Mouse (Mus musculus): ENCODE measurements at regions not wholly inside any gene's neighbourhood (a gene's known extent, or its start where the extent isn't known, plus 50 kb on each side); places are given as distances from the start of the nearest gene placed in this dataset.
A peak's percentile ranks its signal among the peaks of the same experiment; 100 is the strongest.

DNA sequence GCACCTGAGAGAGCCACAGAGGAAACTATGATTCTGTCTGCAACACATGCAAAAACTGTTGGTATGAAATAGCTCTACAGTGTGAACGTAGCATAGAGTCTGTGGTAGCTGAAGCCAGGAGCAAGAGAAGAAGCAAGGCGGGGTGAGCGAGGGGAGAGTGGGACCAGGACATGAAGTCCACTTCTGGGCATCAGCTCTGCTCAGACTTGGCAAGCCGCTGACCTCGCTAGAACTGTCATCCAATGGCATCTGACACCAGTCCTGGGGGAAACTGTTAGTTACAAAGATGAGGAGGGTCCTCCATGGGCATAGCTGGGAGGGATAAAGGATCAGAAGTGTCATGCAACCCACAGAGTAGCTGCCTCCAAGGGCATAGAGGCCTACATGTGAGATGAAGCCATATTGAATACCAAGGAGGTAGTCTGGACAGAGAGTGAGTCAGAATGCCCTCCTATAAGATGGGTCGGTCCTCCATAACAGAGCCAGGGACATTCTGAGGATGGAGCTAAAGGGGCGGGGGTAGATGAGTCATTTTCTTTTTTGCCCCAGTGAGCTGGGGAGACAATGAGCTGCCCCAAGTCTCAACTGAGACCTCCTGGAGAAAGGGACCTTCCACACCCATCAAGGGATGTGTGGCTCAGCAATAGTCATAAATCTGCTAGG lies 102.0 kb downstream of the 1810010D01Rik start:
- DNase-seq (ENCODE audit: low spot score): no peak

DNA sequence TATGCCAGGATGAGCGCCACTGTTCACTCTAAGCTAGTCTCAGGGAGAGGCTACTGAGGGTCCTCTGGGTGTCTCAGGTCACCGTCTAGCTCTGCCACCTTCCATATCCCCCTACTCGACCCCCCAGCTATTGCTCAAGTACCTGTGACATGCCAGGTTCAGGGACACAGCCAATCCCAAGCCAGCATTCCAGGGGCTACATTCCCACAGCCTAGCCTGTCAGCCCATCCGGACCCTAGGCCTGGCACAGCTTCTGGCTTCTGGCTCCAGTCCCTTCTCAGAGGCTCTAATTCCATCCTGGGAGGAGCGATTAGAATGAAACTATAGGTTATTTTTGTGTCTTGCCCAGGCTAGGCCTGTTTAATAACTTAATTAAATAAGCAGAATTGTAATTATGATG lies 105.2 kb downstream of the 1810010D01Rik start:
- no peak for DNase-seq (ENCODE audit: low spot score)

DNA sequence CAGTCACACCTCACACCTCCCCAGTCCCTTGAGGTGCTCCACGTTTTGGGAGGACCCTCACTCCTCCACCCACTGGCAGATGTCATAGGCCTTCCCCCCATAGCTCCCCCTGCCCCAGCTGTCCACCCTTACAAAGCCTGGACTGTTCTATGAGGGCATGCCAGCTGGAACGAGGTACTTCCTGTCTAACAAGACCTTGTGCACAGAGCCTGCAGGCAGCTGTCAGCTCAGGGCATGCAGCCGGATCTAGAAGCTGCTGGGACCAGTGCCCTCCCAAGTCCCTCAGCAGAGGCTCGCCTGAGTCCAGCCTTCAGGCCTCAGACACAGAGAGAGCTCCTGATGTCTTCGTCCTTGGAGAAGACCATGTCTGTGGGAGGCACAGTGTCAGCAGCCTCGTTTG lies 105.7 kb downstream of the 1810010D01Rik start:
- DNase-seq (ENCODE audit: low spot score): no peak

DNA sequence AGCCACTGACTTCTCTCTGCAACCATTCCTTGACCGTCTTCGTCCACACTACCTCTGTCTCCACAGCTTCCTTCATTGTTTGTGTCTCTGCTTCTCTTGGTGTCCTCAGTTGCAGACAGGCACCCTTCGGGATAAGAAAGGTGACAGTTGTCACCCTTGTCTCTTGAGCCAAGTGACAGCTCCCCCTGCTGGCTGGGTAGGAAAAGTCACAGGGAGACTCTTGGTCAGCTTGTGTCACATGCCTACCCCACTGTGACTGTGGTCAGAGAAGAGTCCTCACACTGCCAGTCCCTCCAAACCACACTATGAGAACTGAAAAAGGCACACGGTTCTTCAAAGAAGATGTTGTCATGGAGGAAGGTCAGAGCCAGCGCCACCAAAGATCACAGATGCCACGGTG lies 109.6 kb downstream of the 1810010D01Rik start:
- DNase-seq (ENCODE audit: low spot score): no peak

DNA sequence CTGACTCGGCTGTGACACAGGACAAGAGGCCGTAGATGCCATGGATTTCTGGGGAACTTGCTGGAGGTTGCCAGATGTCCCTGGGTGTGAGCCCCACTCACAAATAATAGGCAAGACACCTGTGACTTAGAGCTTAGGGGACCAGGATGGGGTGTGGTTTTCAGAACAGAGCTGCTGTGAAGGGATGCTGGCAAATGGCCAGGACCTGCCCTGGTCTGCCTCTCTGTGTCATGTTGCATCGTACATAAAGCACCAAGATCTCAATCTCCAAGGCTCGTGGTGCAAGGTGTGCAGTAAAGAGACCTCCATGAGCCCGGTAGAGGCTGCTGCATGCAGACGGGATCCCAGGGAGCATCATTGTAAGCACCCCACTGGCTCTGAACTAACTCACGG lies 113.8 kb downstream of the 1810010D01Rik start:
- no peak for DNase-seq (ENCODE audit: low spot score)

DNA sequence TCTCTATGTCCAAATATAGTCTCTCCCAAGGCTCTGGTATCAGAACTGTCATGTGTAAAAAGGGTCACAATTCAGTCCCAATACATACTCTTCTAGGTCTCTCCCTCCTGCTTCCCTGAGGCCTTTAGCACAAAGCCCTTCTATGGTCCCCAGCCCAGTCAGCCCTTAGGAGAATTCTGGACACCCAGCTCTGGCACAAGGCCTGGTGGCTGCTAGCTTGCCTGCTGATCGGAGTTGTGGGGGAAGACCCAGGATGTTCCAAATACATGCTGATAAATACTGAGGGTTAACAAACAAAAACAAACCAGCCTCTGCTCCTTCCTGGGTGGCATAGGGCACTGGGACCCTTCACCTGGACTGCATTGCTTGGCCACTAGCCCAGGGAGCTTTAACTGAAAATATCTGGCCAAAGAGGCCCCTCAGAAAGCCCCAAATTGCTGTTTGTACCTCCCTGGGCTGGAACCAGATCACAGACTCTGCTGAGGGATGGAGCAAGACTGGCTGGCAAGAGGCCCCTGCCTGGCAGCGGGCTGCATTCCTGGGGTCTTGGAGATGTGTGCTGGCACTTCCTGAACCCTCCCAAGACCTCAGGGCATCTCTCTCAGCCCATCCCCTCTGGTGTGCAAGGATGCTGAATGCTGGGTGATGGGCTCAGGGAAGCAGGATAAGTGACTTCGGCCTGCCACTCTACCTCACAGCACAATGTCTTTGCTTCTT lies 114.3 kb downstream of the 1810010D01Rik start:
- no peak for DNase-seq (ENCODE audit: low spot score)

DNA sequence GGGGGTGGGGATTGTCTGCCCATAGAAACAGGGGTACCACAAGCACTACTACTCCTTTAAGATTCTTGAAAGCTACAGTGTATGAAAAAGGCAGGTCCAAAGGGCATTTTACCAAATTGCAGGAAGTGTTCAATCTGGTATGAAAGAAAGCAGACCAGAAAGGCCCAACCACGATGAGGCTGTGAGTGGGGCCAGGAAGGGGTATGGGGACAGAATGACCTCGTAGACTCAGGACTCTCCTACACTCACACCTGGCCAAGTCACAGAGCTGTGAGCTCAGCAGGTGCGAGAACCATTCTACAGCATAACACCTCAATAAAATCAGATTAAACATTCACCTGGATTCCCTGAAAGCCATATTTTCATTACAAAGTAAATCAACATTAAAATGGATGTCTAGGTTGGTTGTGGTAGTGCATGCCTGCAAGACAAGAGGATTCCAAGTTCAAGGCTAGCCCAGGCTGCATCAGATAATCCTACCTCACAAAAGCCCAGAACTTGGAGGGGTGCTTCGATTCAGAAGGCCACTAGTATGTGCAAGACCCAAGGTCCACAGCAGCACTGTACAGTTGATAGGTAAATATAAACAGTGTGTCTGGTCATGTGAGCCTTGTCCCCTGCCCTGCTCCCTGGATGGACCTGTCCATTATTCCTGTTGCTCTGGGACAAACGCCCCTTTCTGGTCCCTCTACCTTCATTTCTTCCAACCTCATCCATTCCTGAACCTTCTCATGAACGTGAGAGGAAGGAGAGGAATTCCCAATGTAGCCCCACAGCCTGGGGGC lies 115.3 kb downstream of the 1810010D01Rik start:
- DNase-seq (ENCODE audit: low spot score): no peak

DNA sequence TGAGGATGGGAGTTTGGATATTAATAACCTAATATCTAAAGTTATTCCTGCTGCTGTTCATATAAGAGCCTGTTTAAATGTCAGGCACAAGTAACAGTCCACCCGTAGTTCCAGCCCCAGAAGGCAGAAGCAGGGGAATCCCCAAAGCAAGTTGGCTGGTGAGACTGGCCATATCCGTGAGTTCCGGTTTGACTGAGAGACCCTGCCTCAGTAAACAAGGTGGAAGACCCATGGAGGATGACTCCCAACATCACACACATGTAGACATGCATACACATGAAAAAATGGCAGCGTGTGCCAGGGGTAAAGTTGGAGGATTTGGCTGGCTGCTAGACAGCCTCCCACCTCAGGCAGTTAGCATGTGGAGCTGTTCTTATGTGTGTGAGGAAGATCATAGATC lies 117.1 kb downstream of the 1810010D01Rik start:
- DNase-seq (ENCODE audit: low spot score): no peak

DNA sequence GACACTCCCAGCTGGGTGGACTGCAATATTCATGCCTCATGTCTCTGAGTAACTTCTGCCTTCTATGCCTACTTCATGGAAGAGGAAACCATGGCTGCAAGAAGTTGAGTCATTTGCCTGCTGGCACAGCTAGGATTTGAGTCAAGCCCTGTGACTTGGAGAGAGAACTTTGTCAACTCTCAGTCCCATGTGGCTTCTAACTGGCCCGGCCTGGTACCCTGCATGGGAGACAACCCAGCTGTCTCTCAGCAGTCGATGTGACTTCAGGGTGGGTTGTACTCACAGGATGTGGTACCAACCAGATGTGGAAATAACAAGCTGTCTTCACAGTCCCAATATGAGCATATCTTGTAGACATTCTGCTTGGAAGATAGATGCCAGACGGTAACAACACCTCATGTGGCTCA lies 118.6 kb downstream of the 1810010D01Rik start:
- DNase-seq (ENCODE audit: low spot score): peak; percentile 12

DNA sequence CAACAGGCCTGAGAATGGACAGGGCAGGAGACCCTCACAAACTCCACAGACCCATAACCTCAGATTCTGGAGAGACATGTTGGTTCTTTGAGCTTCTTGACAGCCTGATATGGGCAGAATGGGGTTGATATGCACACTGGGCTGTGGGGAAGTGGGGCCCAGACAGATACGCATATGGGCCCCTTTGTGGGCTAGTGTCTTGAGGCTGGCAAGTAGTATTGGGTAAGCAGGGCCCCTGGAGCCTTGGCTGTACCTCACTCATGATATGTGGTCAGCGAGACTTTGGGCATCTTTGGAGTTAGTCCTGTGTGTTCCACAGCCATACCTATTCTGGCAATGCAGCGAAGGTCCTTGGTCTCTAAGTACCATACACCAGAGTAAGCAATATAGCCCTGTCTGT lies 119.3 kb downstream of the 1810010D01Rik start:
- no peak for DNase-seq (ENCODE audit: low spot score)

DNA sequence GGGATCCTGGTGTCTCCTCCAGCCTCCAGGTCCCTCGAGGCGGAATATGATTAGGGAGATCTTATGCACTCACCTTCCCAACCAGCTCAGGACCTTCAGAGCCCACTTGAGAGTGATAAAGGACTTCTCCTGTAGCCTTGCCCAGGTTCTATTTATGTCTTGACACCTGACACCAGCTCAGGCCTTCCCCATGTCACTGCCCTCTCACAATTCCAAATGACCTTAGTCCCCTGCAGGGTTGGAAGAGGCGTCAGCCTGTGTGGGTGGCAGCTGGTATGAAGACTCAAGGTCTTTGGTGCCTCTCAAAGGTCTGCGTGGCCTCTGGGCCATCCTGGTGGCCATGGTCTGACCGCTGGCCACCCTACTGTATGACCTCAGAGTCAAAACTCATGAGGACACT lies 120.1 kb downstream of the 1810010D01Rik start:
- DNase-seq (ENCODE audit: low spot score): no peak

DNA sequence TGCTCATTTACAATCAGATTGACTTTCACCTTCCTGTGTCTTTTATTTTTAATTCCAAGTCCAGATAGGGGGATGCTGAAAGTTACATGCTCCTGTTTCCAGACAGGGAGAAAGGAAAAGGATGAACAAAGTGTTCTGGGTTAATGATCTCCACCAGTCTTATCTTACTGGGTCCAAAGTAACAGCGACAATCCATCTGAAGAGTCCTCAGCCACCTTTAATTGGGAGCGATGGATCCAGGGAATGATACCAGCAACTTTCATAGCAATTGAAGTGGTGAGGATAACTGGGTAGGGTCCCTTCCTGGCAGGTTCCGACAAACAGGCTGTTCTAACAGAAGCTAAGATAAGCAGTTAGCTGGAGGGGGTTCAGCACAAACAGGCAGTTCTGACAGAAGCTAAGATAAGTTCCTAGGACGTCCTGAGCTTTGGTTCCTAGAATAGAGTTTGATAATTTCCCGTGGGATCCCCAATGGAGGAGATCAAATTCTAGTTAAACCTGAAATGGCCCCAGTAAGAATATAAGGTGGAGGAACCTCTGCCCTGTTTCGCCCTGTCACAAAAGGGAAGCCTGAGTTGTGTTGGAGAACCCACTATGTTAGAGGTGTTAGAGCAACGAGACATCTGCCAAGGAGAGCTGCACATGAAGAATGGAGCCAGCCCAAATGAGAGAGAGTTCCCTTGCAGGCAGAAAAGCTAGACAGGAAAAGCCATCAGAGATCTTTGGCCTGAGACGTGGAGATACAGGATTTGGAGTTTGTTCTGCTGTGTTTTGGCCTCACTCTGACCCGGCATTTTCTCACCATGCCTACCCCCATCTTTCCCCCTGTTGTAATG lies 124.8 kb downstream of the 1810010D01Rik start:
- no peak for DNase-seq (ENCODE audit: low spot score)

DNA sequence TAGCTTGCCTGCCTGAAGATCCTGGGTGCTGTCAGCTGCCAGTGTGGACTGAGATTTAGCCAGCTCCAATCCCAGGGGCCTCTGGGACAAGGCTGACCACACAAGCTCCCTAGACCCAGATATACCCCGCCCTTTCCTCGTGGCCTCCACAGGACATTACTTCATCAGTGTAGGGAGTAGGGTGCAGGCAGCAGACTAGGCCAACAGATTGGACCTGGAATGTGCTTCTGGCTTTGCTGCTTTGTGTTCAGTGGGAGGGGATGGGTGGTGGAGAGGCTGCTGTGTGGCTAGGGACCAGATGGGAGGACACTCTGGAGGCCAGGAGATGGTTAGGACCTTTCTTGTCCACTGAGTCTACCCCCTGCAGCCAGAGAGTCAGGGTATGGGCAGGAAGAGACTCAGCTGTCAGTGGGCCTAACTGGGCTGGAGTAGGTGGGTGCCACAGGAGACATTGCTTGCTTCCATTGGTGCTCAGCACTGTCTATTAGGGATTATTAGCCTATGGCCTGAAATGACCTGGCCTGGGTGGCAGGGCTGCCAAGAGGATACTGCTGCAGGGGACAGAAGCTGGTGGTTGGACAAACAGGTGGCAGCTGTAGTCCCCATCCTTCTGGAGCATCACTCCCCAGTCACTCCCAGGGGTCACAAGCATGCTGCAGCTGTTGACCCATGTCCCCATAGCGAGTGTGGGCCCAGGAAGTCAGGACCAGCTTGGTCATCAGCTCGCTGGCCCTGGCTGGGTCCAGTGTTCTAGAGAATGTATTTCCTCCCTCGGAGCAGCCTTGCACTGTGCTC lies 132.5 kb upstream of the Ccnd1 start:
- no peak for DNase-seq (ENCODE audit: low spot score)

DNA sequence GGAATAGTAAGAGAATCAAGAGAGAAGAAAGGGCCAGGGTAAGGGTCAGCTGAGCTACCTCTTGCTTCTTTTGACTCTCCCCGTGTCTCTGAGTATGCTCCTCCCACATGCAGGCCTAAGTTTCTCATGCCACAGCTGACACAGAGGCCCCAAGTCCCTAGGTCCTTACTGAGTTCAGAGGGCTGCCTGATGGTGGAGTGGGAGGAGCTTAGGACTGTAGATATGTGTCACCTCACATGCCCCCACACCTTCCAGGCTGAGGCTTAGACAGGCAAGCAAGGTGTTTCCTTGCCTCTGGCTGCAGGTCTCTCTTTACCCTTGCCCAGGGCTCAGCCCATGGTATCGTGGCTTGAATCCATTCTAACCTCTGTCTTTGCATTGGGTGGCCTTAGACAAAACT lies 131.8 kb upstream of the Ccnd1 start:
- no peak for DNase-seq (ENCODE audit: low spot score)

DNA sequence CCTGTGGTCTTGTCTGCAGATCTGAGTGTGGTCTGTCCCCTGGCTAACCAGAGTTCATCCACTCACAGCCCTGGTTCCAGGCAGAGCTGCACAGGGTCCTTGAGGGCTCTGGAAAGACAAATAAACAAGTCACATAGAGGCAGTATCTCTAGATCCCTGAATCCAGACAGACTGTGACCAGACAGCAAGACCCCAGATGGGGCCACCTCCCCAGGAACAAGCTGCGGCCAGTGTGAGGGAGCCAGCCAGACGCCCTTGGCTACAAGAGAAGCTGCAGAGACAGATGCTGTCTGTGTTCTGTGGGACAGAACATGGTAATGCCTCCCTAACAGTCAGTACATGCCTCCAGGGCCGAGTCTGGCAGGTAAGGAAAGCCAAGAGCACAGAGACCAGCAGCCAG lies 127.6 kb upstream of the Ccnd1 start:
- DNase-seq (ENCODE audit: low spot score): no peak

DNA sequence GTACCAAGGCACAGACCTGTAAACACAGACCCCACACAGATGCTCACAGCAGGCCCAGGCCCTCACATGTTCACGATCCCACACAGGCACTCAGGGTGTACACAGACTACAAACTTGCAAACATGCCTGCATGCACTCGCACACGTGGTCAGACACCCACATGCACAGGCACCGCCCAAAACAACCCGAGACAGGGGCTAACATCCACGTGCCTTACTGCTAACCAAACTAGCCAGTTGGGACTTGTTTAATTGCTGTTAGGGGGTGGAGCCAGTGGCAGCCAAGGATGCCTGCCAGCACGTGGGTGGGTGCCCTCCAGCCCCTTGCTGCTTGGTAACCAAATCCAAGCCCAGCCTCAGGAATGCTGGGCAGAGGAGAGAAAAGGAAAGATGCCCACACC lies 116.6 kb upstream of the Ccnd1 start:
- DNase-seq (ENCODE audit: low spot score): no peak

DNA sequence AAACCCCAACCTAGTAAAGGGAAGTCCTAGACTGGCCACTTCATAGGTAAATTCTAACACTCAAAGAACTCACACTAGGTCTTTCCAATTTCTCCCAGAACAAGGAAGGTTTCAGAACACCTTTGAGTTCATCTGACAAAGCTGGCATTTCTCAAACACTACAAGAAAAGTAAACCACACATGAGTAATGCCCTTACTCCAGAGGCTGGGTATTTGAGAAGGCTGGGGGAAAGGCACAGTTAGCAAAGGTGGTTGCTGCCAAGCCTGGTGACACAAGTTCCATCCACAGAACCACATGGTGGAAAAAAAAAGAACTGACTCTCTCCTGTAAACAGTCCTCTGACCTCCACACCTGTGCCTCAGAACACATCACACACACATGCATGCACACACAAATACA lies 111.9 kb upstream of the Ccnd1 start:
- no peak for DNase-seq (ENCODE audit: low spot score)

DNA sequence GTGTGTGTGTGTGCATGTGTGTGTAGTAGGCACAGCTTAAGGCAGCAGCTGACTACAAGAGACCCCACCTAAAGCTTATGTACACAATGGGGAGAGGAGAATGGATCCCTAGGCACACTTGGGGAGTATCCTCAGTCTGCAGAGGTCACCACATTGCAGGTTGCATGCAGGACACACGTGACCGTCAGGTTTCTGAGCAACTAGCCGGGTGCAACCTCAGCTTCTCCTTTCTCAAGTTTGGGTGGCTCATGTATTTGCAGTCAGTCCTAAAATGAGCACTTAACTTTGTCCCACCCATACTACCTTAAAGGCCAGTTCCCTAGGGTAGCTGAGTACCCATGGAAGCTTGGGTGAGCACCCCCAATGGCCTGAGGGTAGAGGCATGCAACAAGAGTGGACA lies 111.0 kb upstream of the Ccnd1 start:
- DNase-seq (ENCODE audit: low spot score): no peak

DNA sequence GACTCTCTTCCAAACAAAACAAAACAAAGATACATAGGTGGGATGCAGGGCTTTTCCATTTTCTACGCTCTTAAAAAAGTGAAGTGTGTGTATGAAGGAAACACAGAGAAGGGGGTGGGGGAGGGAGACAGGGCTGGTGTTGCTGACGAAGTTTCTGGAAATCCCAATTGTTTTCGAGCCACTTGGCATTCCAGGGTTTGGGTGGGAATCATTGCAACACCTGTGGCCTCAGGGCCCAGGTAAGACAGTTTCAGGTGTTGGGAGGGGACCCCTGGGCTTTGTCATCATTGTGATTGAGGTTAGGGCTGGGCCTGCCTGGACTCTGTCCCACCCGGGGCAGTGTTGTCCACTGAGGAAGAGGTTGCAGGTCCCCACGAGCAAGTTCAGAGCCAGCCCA lies 108.8 kb upstream of the Ccnd1 start:
- no peak for DNase-seq (ENCODE audit: low spot score)

DNA sequence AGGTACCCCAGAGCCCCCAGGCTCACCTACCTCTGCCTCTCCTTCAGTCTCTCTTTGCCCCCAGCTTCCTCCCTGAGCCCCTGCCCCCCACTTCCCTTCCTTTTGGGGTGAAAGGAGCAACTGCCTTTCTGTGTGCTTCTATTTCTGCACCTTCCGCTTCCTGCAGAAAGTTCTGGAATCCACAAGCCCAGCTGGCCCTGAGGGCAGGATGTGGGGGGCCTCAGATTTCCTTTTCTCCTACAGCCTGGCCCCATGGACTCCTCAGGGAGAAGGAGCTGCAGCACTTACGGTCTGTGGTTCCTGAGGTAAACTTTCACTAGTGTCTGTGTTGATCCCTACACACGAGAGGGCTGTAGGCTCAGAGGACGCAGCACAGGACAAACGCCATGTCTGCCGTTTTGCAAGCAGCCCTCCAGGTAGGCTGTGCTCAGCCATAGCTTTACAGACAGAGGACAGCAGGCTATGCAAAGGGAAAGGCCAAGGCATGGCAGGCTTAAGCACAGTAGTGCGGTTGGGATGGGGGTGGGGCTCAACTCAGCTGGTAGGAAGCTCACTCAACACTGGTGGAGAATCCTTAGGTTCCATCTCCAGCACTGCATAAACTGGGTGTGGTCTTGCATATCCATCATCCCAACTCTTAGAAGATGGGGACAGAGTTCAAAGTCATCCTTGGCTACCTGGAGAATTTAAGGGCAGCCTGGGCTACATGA lies 108.2 kb upstream of the Ccnd1 start:
- no peak for DNase-seq (ENCODE audit: low spot score)

DNA sequence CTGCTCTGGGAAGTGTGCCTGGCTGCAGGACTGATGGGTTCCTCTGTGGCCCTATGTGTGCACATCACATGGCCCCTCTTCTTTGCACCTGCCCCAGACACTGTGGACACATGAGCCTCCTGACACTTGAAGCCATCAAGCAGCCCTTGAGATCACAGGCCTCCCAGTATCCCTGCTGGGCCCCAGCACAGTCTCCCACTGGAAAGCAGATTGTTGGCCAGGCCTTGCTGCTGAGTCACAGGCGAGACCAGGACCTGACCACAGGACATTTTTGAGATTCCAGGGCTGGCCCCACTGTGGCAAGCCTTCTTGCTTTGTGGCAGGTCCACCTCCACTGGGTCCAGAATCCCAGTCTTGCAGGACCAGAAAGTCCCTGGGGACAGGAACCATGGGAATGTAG lies 105.5 kb upstream of the Ccnd1 start:
- DNase-seq (ENCODE audit: low spot score): no peak

Measured in T-cell, adult 2 months (primary cell).